Mouse (Mus musculus): ENCODE results near the gene Sox21.

DNA sequence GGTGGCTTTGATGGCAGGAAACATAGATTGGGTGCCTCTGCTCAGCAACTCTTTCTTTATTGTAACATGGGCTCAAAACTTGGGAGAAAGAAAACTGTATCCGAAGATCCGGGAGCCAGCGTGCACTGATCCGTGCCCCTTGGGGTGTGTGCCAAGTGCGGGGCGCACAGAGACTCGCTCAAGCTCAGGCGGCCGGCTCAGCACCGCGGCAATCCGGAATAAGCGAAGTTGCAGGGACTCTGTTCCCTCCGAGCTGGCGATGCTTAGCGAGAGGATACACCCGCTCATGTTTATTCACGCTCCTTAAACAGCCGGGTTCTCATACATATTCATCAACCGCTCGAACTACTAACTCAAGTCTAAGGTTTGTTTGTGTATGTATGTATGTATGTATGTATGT lies 10.9 kb downstream of the Sox21 start:
- TF ChIP-seq CTCF (IDR thresholded peaks at IDR 0.05; ENCODE audit: insufficient read depth, low read depth, low read length) (no peak), POLR2A (IDR thresholded peaks at IDR 0.05; ENCODE audit: insufficient read depth, low read depth, low read length) (no peak)

Data from olfactory bulb, adult 2 months (tissue).